Mouse (Mus musculus) kidney, adult 2 months (tissue): ENCODE results near the gene Irak1.

ENCODE experiments used
- CTCF ChIP-seq: fragments of 200-500 bp; conservative IDR thresholded peaks from 2 replicates; pipeline ENCODE4 v1.5.1; 2011; ENCODE audit warnings: low read depth, mild to moderate bottlenecking, control low read depth, low read length, moderate library complexity, mixed read lengths; ENCODE audit not compliant: insufficient read depth, insufficient read length
- POLR2A ChIP-seq: fragments of 200-500 bp; IDR thresholded peaks from one replicate; pipeline ENCODE4 v1.6.1; 2011; ENCODE audit warnings: low read depth, low read length, control low read depth

- no peak for TF ChIP-seq POLR2A
- TF ChIP-seq CTCF = no peak
Measured at GRCm38 (mm10) chrX:73977783-73978182, 45.9 kb downstream of the Irak1 start.
